Mouse (Mus musculus) neural tube, embryonic 15.5 days (tissue): ENCODE data around the gene Gm7361. TPM values are rescaled to one million over a fixed set of nuclear protein-coding genes. Genes with fewer than 3 reads are reported as not detected.

Source experiments
- polyA plus RNA-seq: library from polyadenylated mRNA; unstranded; fragments of >200 nt; fragmentation: Nextera tagmentation; extraction: Ambion mirVana; gene quantifications from 2 replicates; pipeline ENCODE4 v1.2.1, GENCODE M21; 2015

The Gm7361 gene
- polyA plus RNA-seq, 1 experiment from 2014 or later: 0.51 TPM

Other genes with a start within 250 kb of the Gm7361 start
- 0.13 and 0.18 TPM in 2 replicates for gene Gm5862, start 234.8 kb upstream of the Gm7361 start, polyA plus RNA-seq
- gene Speer4a, start 218.1 kb upstream of the Gm7361 start, polyA plus RNA-seq: 0.22 and 0.27 TPM in 2 replicates
- gene Gm7347, start 199.1 kb upstream of the Gm7361 start, polyA plus RNA-seq: 0.22 and 0.26 TPM in 2 replicates
- gene Gm10471, start 168.4 kb upstream of the Gm7361 start, polyA plus RNA-seq: 0.14 TPM in 1 of 2 replicates, not detected in the other
- 0.24 and 0.28 TPM in 2 replicates for gene 5031410I06Rik, start 152.3 kb upstream of the Gm7361 start, polyA plus RNA-seq
- 0.18 and 0.19 TPM in 2 replicates for gene Gm10220, start 136.3 kb upstream of the Gm7361 start, polyA plus RNA-seq